Mouse (Mus musculus) testis, adult 2 months (tissue): ENCODE data around the gene Snap23.

Experiments
- CTCF ChIP-seq: fragments of 200-500 bp; IDR thresholded peaks from 2 replicates; pipeline ENCODE4 v1.5.1; 2012; ENCODE audit warnings: low read depth, mild to moderate bottlenecking, inconsistent platforms, low read length, moderate library complexity; ENCODE audit not compliant: control insufficient read depth, insufficient read depth, insufficient replicate concordance
- POLR2A ChIP-seq: fragments of 200-500 bp; IDR thresholded peaks from 2 replicates; pipeline ENCODE4 v1.6.1; 2012; ENCODE audit warnings: low read depth, mild to moderate bottlenecking, inconsistent platforms, low read length, moderate library complexity; ENCODE audit not compliant: control insufficient read depth

DNA sequence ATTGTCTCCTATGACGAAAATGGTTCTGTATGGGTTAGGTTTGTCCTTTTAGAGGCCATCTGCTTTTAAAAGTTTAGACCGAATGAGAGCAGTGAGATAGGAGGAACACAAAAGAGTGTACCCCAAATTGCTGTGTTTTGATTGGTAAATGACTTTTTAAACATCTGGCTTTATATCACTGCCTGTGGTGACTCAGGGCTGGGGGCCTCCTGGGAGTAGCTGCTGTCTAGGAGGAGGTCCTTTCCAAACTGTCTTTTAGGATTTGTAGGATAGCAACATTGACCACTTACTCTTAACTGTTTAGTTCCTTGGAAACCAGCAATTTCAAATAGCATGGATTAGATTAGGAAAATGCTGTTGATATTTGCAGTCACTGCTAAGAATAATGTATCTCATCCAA, 62.8 kb downstream of the Snap23 start:
- TF ChIP-seq POLR2A (no peak), CTCF (no peak)
